Mouse (Mus musculus): ENCODE results near the gene Tfb1m. TPM values are rescaled to one million over a fixed set of nuclear protein-coding genes. Genes with fewer than 3 reads are reported as not detected.

The Tfb1m gene
- 18.2 and 18.6 TPM in 2 replicates for polyA plus RNA-seq (2014; fragmentation: Nextera tagmentation; extraction: Ambion mirVana)

GRCm38 (mm10) chr17:3557331-3558311, at the start of gene Tfb1m:
Tfb1m (minus strand) TSS chr17:3557781.
- DNase-seq (ENCODE audit: low spot score) (peak; percentile 99), ATAC-seq (replicated peaks; ENCODE audit: low FRiP score, low TSS enrichment, low read depth) (peak; percentile 99)
- Histone ChIP-seq H3K4me1 (replicated peaks; ENCODE audit: control insufficient read depth, insufficient read depth, low read length) (peaks cover 7% of the 10 kb centered on the region; the same call in 1 of the 2 replicates), H3K4me2 (ENCODE audit: low read length) (peak within 1 kb of the TSS; percentile 72), H3K9me3 (ENCODE audit: control insufficient read depth, low read length) (no peaks in the 10 kb centered on the region), H3K36me3 (ENCODE audit: control insufficient read depth, insufficient read depth, low read length) (0 out of 2 replicates have a peak, but pooled peaks cover 5% of the 10 kb centered on the region), H3K4me3 (ENCODE audit: low read depth, low read length) (peak within 1 kb of the TSS; percentile 56), H3K27me3 (replicated peaks; ENCODE audit: control insufficient read depth, insufficient read depth, low read length) (no peaks in the 10 kb centered on the region), H3K27ac (ENCODE audit: low read depth) (peak within 1 kb of the TSS; percentile 87), H3K9ac (ENCODE audit: low read length) (peak within 1 kb of the TSS; percentile 64)
- under 1% methylated on average over 60 of the region's 60 CpGs for WGBS

GRCm38 (mm10) chr17:3602954-3603672, 45.5 kb upstream of the Tfb1m start:
- Histone ChIP-seq H3K4me1 (replicated peaks; ENCODE audit: control insufficient read depth, insufficient read depth, low read length) (no peaks in the 10 kb centered on the region), H3K9ac (ENCODE audit: low read length) (no peak overlapping the region), H3K4me3 (ENCODE audit: low read depth, low read length) (no peak overlapping the region), H3K9me3 (ENCODE audit: control insufficient read depth, low read length) (no peaks in the 10 kb centered on the region), H3K27me3 (replicated peaks; ENCODE audit: control insufficient read depth, insufficient read depth, low read length) (no peaks in the 10 kb centered on the region), H3K36me3 (ENCODE audit: control insufficient read depth, insufficient read depth, low read length) (no peaks in the 10 kb centered on the region), H3K27ac (ENCODE audit: low read depth) (no peak overlapping the region), H3K4me2 (ENCODE audit: low read length) (no peak overlapping the region)
- DNase-seq (ENCODE audit: low spot score) (no peak), ATAC-seq (replicated peaks; ENCODE audit: low FRiP score, low TSS enrichment, low read depth) (no peak)
- WGBS, result 69% methylated on average over 6 of the region's 6 CpGs

GRCm38 (mm10) chr17:3598393-3598792, 40.8 kb upstream of the Tfb1m start:
- H3K9ac ChIP-seq (ENCODE audit: low read length), result no peak overlapping the region
- H3K9me3 ChIP-seq (ENCODE audit: control insufficient read depth, low read length), result no peaks in the 10 kb centered on the region
- no peak overlapping the region for H3K4me2 ChIP-seq (ENCODE audit: low read length)
- ATAC-seq (replicated peaks; ENCODE audit: low FRiP score, low TSS enrichment, low read depth) (no peak), DNase-seq (ENCODE audit: low spot score) (no peak)
- no peak overlapping the region for H3K4me3 ChIP-seq (ENCODE audit: low read depth, low read length)
- 84% methylated on average over 1 of the region's 1 CpGs for WGBS
- no peak overlapping the region for H3K27ac ChIP-seq (ENCODE audit: low read depth)
- 0 out of 2 replicates have a peak, but pooled peaks cover 3% of the 10 kb centered on the region for H3K4me1 ChIP-seq (replicated peaks; ENCODE audit: control insufficient read depth, insufficient read depth, low read length)
- H3K27me3 ChIP-seq (replicated peaks; ENCODE audit: control insufficient read depth, insufficient read depth, low read length), result no peaks in the 10 kb centered on the region
- no peaks in the 10 kb centered on the region for H3K36me3 ChIP-seq (ENCODE audit: control insufficient read depth, insufficient read depth, low read length)

GRCm38 (mm10) chr17:3597866-3598265, 40.3 kb upstream of the Tfb1m start:
- no peaks in the 10 kb centered on the region for H3K9me3 ChIP-seq (ENCODE audit: control insufficient read depth, low read length)
- H3K36me3 ChIP-seq (ENCODE audit: control insufficient read depth, insufficient read depth, low read length), result no peaks in the 10 kb centered on the region
- ATAC-seq (replicated peaks; ENCODE audit: low FRiP score, low TSS enrichment, low read depth) (no peak), DNase-seq (ENCODE audit: low spot score) (no peak)
- H3K27me3 ChIP-seq (replicated peaks; ENCODE audit: control insufficient read depth, insufficient read depth, low read length), result no peaks in the 10 kb centered on the region
- H3K4me3 ChIP-seq (ENCODE audit: low read depth, low read length), result no peak overlapping the region
- H3K27ac ChIP-seq (ENCODE audit: low read depth), result no peak overlapping the region
- WGBS, result 77% methylated on average over 1 of the region's 1 CpGs
- H3K4me2 ChIP-seq (ENCODE audit: low read length), result no peak overlapping the region
- H3K9ac ChIP-seq (ENCODE audit: low read length), result no peak overlapping the region
- 0 out of 2 replicates have a peak, but pooled peaks cover 3% of the 10 kb centered on the region for H3K4me1 ChIP-seq (replicated peaks; ENCODE audit: control insufficient read depth, insufficient read depth, low read length)

GRCm38 (mm10) chr17:3597130-3597529, 39.5 kb upstream of the Tfb1m start:
- no peak for DNase-seq (ENCODE audit: low spot score)
- Histone ChIP-seq H3K9me3 (ENCODE audit: control insufficient read depth, low read length) (no peaks in the 10 kb centered on the region), H3K36me3 (ENCODE audit: control insufficient read depth, insufficient read depth, low read length) (no peaks in the 10 kb centered on the region), H3K4me2 (ENCODE audit: low read length) (no peak overlapping the region), H3K27me3 (replicated peaks; ENCODE audit: control insufficient read depth, insufficient read depth, low read length) (no peaks in the 10 kb centered on the region), H3K9ac (ENCODE audit: low read length) (no peak overlapping the region), H3K27ac (ENCODE audit: low read depth) (no peak overlapping the region), H3K4me3 (ENCODE audit: low read depth, low read length) (no peak overlapping the region), H3K4me1 (replicated peaks; ENCODE audit: control insufficient read depth, insufficient read depth, low read length) (0 out of 2 replicates have a peak, but pooled peaks cover 3% of the 10 kb centered on the region)
- WGBS, result 38% methylated on average over 1 of the region's 1 CpGs
- ATAC-seq (replicated peaks; ENCODE audit: low FRiP score, low TSS enrichment, low read depth), result no peak

- peak; percentile 89 for DNase-seq (ENCODE audit: low spot score)
- ATAC-seq (replicated peaks; ENCODE audit: low FRiP score, low TSS enrichment, low read depth), result no peak; the same call in 1 of the 2 replicates
- Histone ChIP-seq H3K4me3 (ENCODE audit: low read depth, low read length) (no peak overlapping the region), H3K4me1 (replicated peaks; ENCODE audit: control insufficient read depth, insufficient read depth, low read length) (no peaks in the 10 kb centered on the region), H3K9me3 (ENCODE audit: control insufficient read depth, low read length) (no peaks in the 10 kb centered on the region), H3K9ac (ENCODE audit: low read length) (no peak overlapping the region), H3K36me3 (ENCODE audit: control insufficient read depth, insufficient read depth, low read length) (no peaks in the 10 kb centered on the region), H3K27me3 (replicated peaks; ENCODE audit: control insufficient read depth, insufficient read depth, low read length) (no peaks in the 10 kb centered on the region), H3K4me2 (ENCODE audit: low read length) (peak overlapping the region; percentile 36), H3K27ac (ENCODE audit: low read depth) (no peak overlapping the region)
- WGBS, result 3% methylated on average over 12 of the region's 12 CpGs
These were observed 13.3 kb upstream of the Tfb1m start for GRCm38 (mm10) chr17:3570876-3571275.

- no peak overlapping the region for H3K9ac ChIP-seq (ENCODE audit: low read length)
- H3K27ac ChIP-seq (ENCODE audit: low read depth), result no peak overlapping the region
- H3K9me3 ChIP-seq (ENCODE audit: control insufficient read depth, low read length), result no peaks in the 10 kb centered on the region
- H3K4me3 ChIP-seq (ENCODE audit: low read depth, low read length), result no peak overlapping the region
- H3K4me2 ChIP-seq (ENCODE audit: low read length), result no peak overlapping the region
- WGBS, result 46% methylated on average over 8 of the region's 8 CpGs
- ATAC-seq (replicated peaks; ENCODE audit: low FRiP score, low TSS enrichment, low read depth), result no peak
- DNase-seq (ENCODE audit: low spot score), result no peak
- H3K4me1 ChIP-seq (replicated peaks; ENCODE audit: control insufficient read depth, insufficient read depth, low read length), result no peaks in the 10 kb centered on the region
- H3K36me3 ChIP-seq (ENCODE audit: control insufficient read depth, insufficient read depth, low read length), result no peaks in the 10 kb centered on the region
- H3K27me3 ChIP-seq (replicated peaks; ENCODE audit: control insufficient read depth, insufficient read depth, low read length), result no peaks in the 10 kb centered on the region
These were observed 4.8 kb upstream of the Tfb1m start for GRCm38 (mm10) chr17:3562405-3562804.

- Histone ChIP-seq H3K36me3 (ENCODE audit: control insufficient read depth, insufficient read depth, low read length) (no peaks in the 10 kb centered on the region), H3K27ac (ENCODE audit: low read depth) (no peak overlapping the region), H3K4me3 (ENCODE audit: low read depth, low read length) (no peak overlapping the region), H3K4me2 (ENCODE audit: low read length) (no peak overlapping the region), H3K4me1 (replicated peaks; ENCODE audit: control insufficient read depth, insufficient read depth, low read length) (peaks cover 7% of the 10 kb centered on the region; the same call in 1 of the 2 replicates), H3K9me3 (ENCODE audit: control insufficient read depth, low read length) (no peaks in the 10 kb centered on the region), H3K9ac (ENCODE audit: low read length) (no peak overlapping the region), H3K27me3 (replicated peaks; ENCODE audit: control insufficient read depth, insufficient read depth, low read length) (no peaks in the 10 kb centered on the region)
- no peak for DNase-seq (ENCODE audit: low spot score)
- ATAC-seq (replicated peaks; ENCODE audit: low FRiP score, low TSS enrichment, low read depth), result no peak
- 79% methylated on average over 3 of the region's 3 CpGs for WGBS
These were observed 3.0 kb upstream of the Tfb1m start for GRCm38 (mm10) chr17:3560534-3560933.
